ENCODE assay signal across 9 mouse cellular contexts in genomic region chr17:27629249-27630020, GRCm38 (mm10). TPM values are rescaled to one million over a fixed set of nuclear protein-coding genes. Genes with fewer than 3 reads are reported as not detected.
DNase-seq lines count a peak whose midpoint lies in the region; ATAC-seq and TF ChIP-seq lines count a peak whose summit lies in the region.
"Had no signal": no experiment of that assay in that cellular context is flagged by ENCODE, and none has a peak within 500 bp of the region (broad histone marks: within the 10 kb centered on the region; RNA-seq: fewer than 3 reads in every experiment).

No protein-coding gene starts in this region.

- TF ChIP-seq CTCF in heart, adult 2 months (IDR thresholded peaks at IDR 0.05), result peak; percentile 80

- no peak overlapping the region for H3K9ac ChIP-seq in heart, adult 2 months (ENCODE audit: low read depth, low read length)
- H3K9ac ChIP-seq in liver, embryonic 11.5 days (ENCODE audit: low read depth, low read length), result no peak overlapping the region
- H3K9ac ChIP-seq in neural tube, embryonic 11.5 days (ENCODE audit: low read length), result no peak overlapping the region
- H3K9ac ChIP-seq: embryonic facial prominence, embryonic 13.5 days had no signal

- H3K9me3 ChIP-seq in liver, embryonic 11.5 days (ENCODE audit: control insufficient read depth, low read length), result no peaks in the 10 kb centered on the region
- H3K9me3 ChIP-seq in neural tube, embryonic 11.5 days (ENCODE audit: control insufficient read depth, low read length), result no peaks in the 10 kb centered on the region
- H3K9me3 ChIP-seq: embryonic facial prominence, embryonic 13.5 days had no signal

- H3K4me3 ChIP-seq in heart, adult 2 months, result no peak overlapping the region
- H3K4me3 ChIP-seq in liver, embryonic 11.5 days (ENCODE audit: low read depth, low read length), result no peak overlapping the region
- no peak overlapping the region for H3K4me3 ChIP-seq in neural tube, embryonic 11.5 days (ENCODE audit: low read depth, low read length)
- H3K4me3 ChIP-seq: embryonic facial prominence, embryonic 13.5 days had no signal

- H3K27ac ChIP-seq in heart, adult 2 months, result no peak overlapping the region
- H3K27ac ChIP-seq in liver, embryonic 11.5 days (ENCODE audit: low read depth, low read length), result peak overlapping the region; percentile 21; the same call in 1 of the 2 replicates
- no peak overlapping the region for H3K27ac ChIP-seq in neural tube, embryonic 11.5 days (ENCODE audit: low read depth, low read length)
- H3K27ac ChIP-seq: embryonic facial prominence, embryonic 13.5 days had no signal

- no peaks in the 10 kb centered on the region for H3K79me2 ChIP-seq in heart, adult 2 months (replicated peaks; ENCODE audit: control insufficient read depth, insufficient read depth, low read length)

- peaks cover 4% of the 10 kb centered on the region for H3K4me1 ChIP-seq in heart, adult 2 months (ENCODE audit: control insufficient read depth, insufficient read depth, low read length)
- H3K4me1 ChIP-seq in liver, embryonic 11.5 days (replicated peaks; ENCODE audit: control insufficient read depth, insufficient read depth, low read length), result peaks cover 22% of the 10 kb centered on the region
- H3K4me1 ChIP-seq in neural tube, embryonic 11.5 days (ENCODE audit: control insufficient read depth, insufficient read depth, low read length), result peaks cover 6% of the 10 kb centered on the region; the same call in 1 of the 2 replicates

- WGBS in heart, adult 2 months, result 78% methylated on average over 2 of the region's 2 CpGs
- WGBS in liver, embryonic 11.5 days, result 67% methylated on average over 2 of the region's 2 CpGs
- WGBS in neural tube, embryonic 11.5 days, result 81% methylated on average over 2 of the region's 2 CpGs

- H3K36me3 ChIP-seq in heart, adult 2 months (ENCODE audit: control insufficient read depth, insufficient read depth, low read length), result peaks cover 2% of the 10 kb centered on the region; the same call in 1 of the 2 replicates
- H3K36me3 ChIP-seq in liver, embryonic 11.5 days (ENCODE audit: control insufficient read depth, insufficient read depth, low read length), result peaks cover 36% of the 10 kb centered on the region
- peaks cover 22% of the 10 kb centered on the region for H3K36me3 ChIP-seq in neural tube, embryonic 11.5 days (ENCODE audit: control insufficient read depth, insufficient read depth, low read length)

- intact Hi-C loops in heart, adult 2 months (cut with DNase I), result loop anchor here (1.0 to 10.0 kb wide), 3 partner anchors 63 to 415 kb away; no protein-coding TSS in a partner anchor

- ATAC-seq in liver, embryonic 11.5 days (replicated peaks; ENCODE audit: low FRiP score), result peak; percentile 53
- no peak for ATAC-seq in neural tube, embryonic 11.5 days (ENCODE audit: insufficient read depth, low FRiP score, low TSS enrichment)

- 0 out of 2 replicates have a peak, but pooled peaks have one; percentile 11 for TF ChIP-seq POLR2A in heart, adult 2 months (IDR thresholded peaks at IDR 0.05; ENCODE audit: insufficient read depth, low read depth, low read length)

- peak; percentile 94 for TF ChIP-seq EP300 in heart, adult 2 months (IDR thresholded peaks at IDR 0.05; ENCODE audit: insufficient read depth, low read depth, low read length)

- DNase-seq in B cell, adult 2 months, result peak; percentile 84 to 87
- DNase-seq in adrenal gland, adult 8-10 months, result peak; percentile 63
- peak; percentile 81 for DNase-seq in embryo, embryonic 9.5 days (ENCODE audit: extremely low spot score)
- peak; percentile 80 to 86 for DNase-seq in heart, adult 2 months
- DNase-seq in kidney, postnatal 10 days, result peak; percentile 93
- peak; percentile 65 for DNase-seq in liver, embryonic 11.5 days (ENCODE audit: low spot score)
- peak; percentile 85 for DNase-seq in neural tube, embryonic 11.5 days (ENCODE audit: low spot score)
- DNase-seq in testis, postnatal 14 days (ENCODE audit: low spot score), result peak; percentile 55

- no peaks in the 10 kb centered on the region for H3K27me3 ChIP-seq in heart, adult 2 months (ENCODE audit: control insufficient read depth, insufficient read depth, low read length)
- H3K27me3 ChIP-seq in liver, embryonic 11.5 days (replicated peaks; ENCODE audit: control insufficient read depth, insufficient read depth, low read length), result no peaks in the 10 kb centered on the region
- H3K27me3 ChIP-seq in neural tube, embryonic 11.5 days (ENCODE audit: control insufficient read depth, insufficient read depth, low read length), result no peaks in the 10 kb centered on the region
- H3K27me3 ChIP-seq: embryonic facial prominence, embryonic 13.5 days had no signal

- H3K4me2 ChIP-seq in liver, embryonic 11.5 days, result no peak overlapping the region
- H3K4me2 ChIP-seq in neural tube, embryonic 11.5 days (ENCODE audit: low read depth), result no peak overlapping the region
- H3K4me2 ChIP-seq: embryonic facial prominence, embryonic 13.5 days had no signal

RNA-seq across cellular contexts. Expression of gene RPS10-NUDT3, which starts 5.6 kb away (rescaled TPM):
- not detected for total RNA-seq in adrenal gland, adult 8-10 months (2022)
- not detected for total RNA-seq in heart, adult 2 months (2021)
- not detected in 2 replicates for polyA plus RNA-seq in heart, adult 2 months (2012; rRNA removed)
- polyA plus RNA-seq in liver, embryonic 11.5 days (2014; fragmentation: Nextera tagmentation; extraction: Ambion mirVana), result not detected in 2 replicates
- polyA plus RNA-seq in neural tube, embryonic 11.5 days (2014; fragmentation: Nextera tagmentation; extraction: Ambion mirVana), result not detected in 2 replicates
- polyA plus RNA-seq: embryonic facial prominence, embryonic 13.5 days had no signal

RNA-seq across cellular contexts. Expression of gene Nudt3, which starts 6.1 kb away (rescaled TPM):
- 100 to 1,000 TPM; 194 to 226 (median 212) TPM for total RNA-seq in adrenal gland, adult 8-10 months (2022)
- 100 to 1,000 TPM; 330 to 346 TPM for total RNA-seq in heart, adult 2 months (2021)
- polyA plus RNA-seq in heart, adult 2 months (2012; rRNA removed), result 143 and 189 TPM in 2 replicates
- polyA plus RNA-seq in liver, embryonic 11.5 days (2014; fragmentation: Nextera tagmentation; extraction: Ambion mirVana), result 19.6 and 26.1 TPM in 2 replicates
- polyA plus RNA-seq in neural tube, embryonic 11.5 days (2014; fragmentation: Nextera tagmentation; extraction: Ambion mirVana), result 41.8 and 49.3 TPM in 2 replicates

RNA-seq across cellular contexts. Expression of gene Rps10, which starts 7.0 kb away (rescaled TPM):
- total RNA-seq in adrenal gland, adult 8-10 months (2022), result 100 to 1,000 TPM; 828 to 975 (median 886) TPM
- 100 to 1,000 TPM; 529 to 604 TPM for total RNA-seq in heart, adult 2 months (2021)
- 448 and 482 TPM in 2 replicates for polyA plus RNA-seq in heart, adult 2 months (2012; rRNA removed)
- 1,138 and 1,235 TPM in 2 replicates for polyA plus RNA-seq in liver, embryonic 11.5 days (2014; fragmentation: Nextera tagmentation; extraction: Ambion mirVana)
- polyA plus RNA-seq in neural tube, embryonic 11.5 days (2014; fragmentation: Nextera tagmentation; extraction: Ambion mirVana), result 695 and 722 TPM in 2 replicates

RNA-seq across cellular contexts. Expression of gene Pacsin1, which starts 25.9 kb away (rescaled TPM):
- 10 to 100 TPM in 1 of 4 experiments, 1 to 10 TPM in 3; 3.9 to 11.2 (median 7.9) TPM for total RNA-seq in adrenal gland, adult 8-10 months (2022)
- under 1 TPM; 0.44 to 0.45 TPM for total RNA-seq in heart, adult 2 months (2021)
- 0.29 and 0.61 TPM in 2 replicates for polyA plus RNA-seq in heart, adult 2 months (2012; rRNA removed)
- polyA plus RNA-seq in liver, embryonic 11.5 days (2014; fragmentation: Nextera tagmentation; extraction: Ambion mirVana), result 0.71 and 0.75 TPM in 2 replicates
- 4.3 and 5.4 TPM in 2 replicates for polyA plus RNA-seq in neural tube, embryonic 11.5 days (2014; fragmentation: Nextera tagmentation; extraction: Ambion mirVana)
